Mouse (Mus musculus) cerebellum, postnatal 36 days (tissue): Measurements from ENCODE around the gene Hlx.

Source experiments
- DNase-seq, 2 experiments: peaks; one replicate each; pipeline ENCODE4 v3.0.0; 2021 to 2022; ENCODE audit warnings: mixed read lengths in 2 of 2

Gene Hlx

DNA sequence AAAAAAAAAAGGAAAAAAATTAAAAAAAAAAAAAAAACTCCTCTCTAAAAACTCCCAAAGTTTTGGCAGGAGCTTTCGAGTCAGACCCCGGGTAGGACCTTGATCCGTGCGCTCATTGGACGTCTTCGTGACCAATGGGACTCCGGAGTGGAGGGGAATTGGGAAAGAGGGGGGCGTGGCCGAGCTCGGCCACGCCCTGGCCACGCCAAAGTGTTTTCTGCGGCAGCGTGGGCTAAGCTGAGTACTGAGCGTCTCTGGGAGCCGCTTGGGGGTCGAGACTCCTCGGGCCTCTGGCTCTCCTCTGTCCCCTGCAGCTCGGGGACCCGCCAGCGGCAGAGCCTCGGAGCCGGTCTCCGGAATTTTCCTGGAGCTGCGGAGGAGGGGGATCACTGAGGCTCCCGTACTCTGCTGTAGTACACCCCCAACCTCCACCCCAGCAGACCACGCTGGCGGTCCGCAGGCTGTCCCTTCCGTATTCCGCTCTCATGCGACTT lies at the start of gene Hlx:
Gene Hlx (minus strand): TSS at position 64 of the 494 bp plus-strand sequence.
- DNase-seq = no peak

DNA sequence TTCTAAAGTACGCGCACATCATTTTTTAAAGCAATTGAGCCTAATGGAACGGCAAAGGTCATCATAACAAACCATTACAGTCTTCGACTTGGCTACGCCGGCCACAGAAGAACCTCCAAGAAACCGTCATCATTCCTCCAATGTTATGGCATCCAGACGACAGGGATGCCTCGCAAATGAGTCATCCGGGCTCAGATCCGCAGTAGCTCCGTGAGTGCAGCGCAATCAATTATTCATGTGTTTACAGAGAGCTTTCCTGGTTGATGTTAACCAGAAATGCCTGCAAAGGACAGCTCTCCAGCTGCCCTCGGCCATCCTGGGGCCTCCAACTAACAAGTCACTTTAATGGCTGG lies 49.7 kb upstream of the Hlx start:
- no peak for DNase-seq

DNA sequence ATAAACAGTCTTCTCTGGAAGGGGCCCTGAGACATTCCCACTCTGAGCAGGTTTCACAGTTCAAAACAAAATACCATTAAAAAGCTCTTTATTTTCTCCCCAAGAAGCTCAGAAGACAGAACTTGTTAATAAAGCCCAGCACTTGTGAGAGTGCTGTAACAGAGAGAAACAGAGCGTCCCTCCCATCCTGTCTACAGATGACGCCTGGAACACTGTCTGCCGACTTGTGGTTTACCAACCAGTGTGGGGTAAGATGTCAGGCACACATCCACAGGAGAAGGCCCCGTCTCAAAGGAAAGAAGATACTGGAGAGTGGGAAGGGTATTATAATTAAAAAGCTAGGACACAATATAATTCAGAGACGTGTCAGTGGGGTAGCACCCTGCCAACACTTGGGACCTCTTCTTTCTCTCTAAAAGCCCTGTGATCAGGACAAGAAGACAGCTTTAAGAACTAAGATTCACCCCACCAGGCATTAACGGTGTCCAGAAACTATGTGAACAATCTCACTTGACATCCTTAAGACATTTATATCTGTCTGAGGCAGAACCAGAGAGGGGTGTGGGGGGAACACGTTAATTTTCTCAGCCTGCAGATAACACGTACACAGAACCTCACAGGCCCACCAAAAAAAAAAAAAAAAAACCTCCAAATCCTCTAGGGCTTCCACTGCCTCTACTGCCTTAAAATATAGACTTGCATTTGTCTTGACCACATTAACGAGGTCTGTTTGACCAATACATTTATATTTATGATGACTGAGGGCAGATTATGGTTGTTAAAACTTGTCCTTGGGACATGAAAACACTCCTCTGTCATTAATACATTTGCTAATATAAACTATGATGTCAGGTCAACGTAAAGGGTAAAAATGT lies 49.1 kb upstream of the Hlx start:
- DNase-seq = no peak

DNA sequence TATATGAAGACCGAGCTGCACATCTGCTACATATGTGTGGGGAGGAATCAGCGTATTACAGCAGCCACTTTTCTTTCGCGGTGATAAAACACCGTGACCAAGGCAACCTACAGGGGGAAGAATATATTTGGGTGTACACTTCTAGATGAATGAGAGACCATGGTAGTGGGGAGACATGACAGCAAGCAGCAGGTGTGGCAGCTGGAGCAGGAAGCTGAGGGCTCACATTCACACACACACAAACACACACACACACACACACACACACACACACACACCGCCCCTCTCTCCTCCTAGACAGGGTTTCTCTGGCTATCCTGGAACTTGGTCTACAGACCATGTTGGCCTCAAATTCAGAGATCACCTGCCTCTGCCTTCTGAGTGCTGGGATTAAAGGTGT lies 45.7 kb upstream of the Hlx start:
- DNase-seq = no peak

DNA sequence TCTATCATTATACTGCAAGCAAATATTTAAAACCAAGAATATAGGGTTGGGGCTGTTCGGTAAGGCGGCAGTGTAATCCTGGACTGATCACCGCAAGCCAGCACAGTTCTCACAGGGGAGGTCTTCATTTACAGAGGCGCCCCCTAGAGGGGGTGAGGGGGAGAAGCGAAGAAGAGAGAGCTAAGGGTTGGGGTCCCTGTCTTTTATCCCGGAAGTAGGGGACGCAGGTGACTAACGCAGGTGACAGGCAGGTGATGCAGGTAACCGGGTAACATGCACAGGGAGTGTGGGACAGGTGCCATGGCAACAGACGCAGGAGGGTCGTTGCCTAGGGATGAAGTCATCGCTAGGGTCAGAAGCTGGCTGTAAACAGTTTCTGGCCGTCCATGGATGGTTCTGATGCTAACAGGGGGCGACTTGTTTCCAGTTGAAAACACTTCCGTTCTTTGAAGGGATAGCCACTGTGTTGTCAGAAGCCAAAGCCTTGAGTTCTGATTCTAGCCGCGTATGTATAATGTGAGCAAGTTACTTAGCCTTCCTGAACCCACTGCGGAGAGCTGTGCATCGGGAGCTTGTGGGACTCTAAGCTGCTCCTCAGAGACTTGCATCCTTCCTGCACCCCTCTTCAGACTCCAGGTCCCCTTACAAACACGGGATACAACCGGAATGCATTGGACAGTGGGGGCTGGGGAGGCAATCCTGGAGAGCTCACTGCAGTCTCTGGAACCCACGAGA lies 44.8 kb upstream of the Hlx start:
- no peak for DNase-seq

DNA sequence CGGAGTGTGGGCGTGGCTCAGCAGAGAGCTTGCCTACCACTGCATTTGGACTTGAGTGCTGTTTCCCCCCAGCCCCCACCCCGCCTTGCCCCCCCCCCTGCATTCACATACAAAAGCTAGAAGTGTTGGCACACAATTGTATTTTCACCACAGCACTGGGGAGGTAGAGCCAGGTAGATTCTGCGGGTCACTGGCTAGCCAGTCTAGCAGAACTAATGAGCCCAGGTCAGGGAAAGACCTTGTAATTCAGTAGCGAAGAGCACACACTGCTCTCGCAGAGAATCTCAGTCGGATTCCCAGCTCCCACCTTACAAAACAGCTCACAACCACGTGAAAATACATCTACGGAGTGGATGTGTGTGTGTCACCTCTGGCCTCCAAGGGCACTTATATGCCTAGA lies 42.9 kb upstream of the Hlx start:
- no peak for DNase-seq

DNA sequence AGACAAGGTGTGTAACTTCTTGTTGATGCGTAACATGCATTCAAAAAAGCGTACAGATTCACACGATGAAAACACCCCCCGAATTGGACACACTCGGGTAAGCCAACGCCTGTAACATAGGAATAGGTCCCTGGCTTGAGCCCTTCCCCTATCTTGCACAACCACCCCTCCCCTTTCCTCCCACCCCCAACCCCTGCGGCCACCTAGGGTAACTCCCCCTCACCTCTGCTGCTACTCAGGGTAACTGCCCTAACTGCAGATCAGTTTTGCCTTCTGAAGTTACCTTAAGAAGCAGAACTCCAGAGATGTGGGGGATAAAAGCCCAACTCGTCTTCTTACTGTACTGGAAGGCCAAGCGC lies 39.5 kb upstream of the Hlx start:
- no peak for DNase-seq

DNA sequence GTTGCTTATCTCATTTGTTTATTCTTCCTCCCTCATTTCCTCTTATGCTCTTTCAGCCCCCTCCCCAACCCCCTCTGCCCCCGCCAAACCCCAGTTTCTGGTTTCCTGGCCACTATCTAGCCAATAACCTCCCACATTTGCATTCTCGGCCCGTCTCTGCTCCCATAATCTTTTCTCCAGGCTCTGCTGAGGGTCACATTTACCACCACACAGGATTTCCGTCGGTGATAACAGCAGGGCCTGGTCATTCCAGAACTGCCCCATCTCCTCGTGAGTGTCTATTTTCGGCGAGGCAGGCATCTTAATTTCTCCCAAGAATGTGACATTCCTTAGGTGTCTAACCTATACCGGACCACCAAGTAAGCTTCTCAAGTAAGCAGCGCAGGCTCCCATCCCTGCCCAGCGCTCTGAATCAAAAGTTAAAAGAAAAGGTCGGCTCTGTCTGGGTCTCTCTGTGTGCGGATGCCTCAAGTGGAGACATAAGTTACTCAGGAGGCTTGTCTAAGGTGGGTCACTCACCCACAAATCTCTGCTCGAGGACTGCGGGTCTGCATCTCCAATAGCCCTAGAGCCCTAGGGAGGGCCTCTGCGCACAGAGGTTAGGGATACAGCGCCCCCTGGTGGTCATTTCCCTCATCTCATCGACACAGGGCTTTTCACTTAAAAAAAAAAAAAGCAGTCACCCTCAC lies 38.9 kb upstream of the Hlx start:
- peak; percentile 67 to 70 for DNase-seq

DNA sequence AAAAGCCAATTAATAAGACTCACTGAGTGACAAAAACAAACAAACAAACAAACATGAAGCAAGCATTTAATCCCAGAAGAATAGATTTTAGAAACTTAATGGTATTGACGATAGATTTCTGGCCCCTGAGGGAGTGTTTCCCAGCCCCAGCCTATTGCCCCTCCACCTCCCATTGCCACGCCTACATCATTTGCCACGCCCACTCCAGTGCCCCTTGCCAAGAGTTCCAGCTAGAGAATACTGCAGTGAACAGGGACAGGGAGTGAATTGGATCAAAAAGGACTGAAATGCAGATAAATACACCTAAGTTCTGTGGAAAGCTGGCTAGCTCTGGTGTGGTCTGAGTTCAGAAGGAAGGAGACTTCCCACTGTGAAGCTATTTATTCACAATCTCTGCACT lies 31.4 kb upstream of the Hlx start:
- DNase-seq = no peak

DNA sequence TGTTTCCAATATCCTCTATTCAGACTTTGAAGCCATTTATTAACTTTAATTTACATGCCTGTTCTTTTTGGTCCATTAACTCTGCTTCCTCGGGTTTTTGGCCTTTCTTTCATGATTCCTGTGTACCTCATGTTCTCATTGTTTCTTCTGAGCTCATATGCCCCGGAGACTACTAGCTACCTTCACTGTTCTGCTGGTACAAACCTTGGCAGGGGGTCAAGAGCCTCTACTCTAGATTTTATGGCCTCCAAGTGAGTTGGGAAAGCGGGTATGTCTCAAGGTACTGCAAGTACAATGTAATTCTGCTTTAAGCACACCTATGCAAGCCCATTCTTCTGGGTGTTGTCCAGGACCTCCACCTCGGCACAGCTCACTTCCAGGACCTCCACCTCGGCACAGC lies 30.5 kb upstream of the Hlx start:
- DNase-seq = no peak

DNA sequence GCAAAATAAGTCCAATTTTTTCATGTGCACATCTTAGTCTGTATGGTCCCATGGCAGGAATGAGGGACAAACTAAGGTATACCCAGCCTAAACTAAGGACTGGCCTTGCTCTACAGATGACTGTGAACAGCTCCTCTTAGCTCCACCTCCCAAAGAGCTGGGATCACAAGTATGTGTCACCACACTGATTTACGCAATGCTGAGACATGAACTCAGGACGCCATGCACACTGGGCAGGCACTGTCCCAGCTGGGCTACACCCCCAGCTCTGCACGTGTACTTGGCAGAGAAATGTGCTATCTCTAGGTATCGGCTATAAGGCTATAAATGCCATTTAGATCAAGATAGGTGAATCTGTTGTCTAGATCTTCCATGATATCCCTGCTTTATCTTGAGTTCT lies 29.6 kb upstream of the Hlx start:
- DNase-seq = no peak

DNA sequence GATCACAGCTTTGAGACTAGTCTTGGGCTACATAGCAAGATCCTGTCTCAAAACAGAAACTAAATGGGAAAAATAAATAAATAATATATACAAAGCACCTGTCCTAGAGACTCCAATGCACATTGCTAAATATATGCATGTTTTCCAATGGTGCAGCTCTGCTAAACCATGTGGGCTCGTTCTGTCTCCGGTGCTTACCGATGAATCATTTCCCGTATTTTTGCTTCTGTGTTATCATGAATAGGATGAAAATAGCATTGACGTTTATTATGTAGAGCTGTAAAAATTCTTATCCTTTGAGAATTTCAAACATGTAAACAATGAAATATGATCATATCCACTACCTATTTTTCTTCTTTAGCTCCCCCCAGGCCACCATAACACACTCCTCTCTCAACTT lies 20.3 kb upstream of the Hlx start:
- no peak for DNase-seq

DNA sequence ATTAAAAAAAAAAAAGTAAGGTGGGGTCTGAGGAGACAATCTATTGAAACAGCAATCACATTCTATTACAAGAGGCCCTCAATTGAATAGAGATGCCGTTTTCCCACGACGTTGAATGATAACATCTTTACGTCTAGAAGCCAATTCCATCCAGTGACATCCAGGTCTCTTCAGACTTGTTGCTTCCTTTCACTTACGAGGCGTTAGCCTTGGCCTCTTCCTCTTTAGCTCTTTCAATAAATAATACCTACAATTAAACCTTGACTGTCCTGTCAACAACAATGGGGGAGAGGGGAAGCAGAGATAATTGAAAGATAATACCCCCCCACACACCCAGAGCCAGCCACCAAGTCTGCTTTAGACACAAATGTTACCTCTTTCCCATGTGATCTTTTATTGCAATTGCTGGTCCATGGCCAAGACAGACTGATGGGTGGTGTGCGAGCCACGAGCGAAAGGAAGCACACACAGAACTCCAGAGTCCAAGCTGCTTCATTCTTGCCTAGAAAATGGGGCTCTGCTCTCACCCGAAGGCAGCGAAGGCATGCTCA lies 17.8 kb upstream of the Hlx start:
- no peak for DNase-seq

DNA sequence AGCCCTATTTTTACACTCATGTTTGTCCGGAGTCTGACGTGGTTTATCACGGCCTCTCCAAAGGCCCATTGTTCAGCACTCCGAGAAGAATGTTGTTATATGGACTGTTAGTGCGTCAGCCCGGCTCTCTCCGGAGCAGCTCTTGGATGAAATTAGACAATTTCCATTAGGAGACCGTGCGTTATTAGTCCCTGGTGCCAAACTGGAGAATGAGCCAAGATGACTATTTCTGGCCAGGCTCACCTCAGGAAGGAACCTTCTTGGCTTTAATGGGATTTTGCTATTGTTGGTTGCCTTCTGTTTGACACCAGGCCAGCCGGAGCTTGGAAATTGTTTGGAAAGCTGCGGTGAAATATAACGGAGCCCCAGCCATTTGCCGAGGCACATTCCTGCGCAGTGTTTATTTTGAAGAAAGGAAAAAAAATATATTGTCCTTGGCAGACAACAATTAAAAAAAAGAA lies 16.3 kb upstream of the Hlx start:
- peak; percentile 53 to 56 for DNase-seq

DNA sequence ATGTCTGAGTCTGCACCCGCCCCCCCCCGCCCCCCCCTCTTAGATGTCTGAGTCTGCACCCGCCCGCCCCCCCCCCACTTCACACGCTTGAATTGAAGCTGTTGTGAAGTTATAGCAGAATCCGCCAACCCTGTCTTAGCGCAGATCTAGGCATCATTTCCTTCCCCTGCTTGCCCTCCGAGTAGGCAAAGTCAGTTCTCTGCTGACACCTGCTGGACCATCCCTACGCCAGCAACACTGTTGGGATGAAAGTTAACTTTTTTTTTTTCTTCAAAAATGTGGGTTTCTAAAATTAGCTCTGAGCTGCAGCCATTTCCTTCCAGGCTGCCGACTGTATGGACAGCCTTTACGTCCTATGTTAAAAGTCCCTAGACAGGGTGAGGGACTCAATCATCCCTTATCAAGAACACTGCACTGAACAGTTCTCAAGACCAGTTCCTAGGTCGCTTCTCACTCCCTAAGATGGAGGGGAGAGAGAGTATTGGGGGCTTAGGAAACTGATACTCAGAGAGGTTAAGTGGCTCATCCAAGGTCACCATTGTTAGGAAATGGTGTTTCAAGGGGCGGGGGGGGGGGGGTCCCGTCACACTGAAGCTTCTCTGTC lies 5.6 kb upstream of the Hlx start:
- peak; percentile 21 to 37 for DNase-seq

DNA sequence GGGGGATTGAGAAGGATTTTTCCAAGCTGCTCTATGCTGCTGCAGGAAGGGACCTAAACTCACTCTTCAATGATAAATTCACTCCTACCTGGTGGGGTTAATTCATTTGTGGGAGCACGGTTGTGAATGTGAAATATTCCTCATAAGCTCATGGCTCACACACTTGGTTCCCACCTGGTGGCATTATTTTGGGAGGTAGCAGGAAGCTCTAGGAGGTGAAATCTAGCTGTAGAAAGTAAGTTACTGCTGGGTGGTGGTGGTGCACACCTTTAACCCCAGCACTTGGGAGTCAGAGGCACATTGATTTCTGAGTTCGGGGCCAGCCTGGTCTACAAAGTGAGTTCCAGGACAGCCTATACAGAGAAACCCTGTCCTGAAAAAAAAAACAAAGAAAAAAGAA lies 4.8 kb upstream of the Hlx start:
- no peak for DNase-seq

DNA sequence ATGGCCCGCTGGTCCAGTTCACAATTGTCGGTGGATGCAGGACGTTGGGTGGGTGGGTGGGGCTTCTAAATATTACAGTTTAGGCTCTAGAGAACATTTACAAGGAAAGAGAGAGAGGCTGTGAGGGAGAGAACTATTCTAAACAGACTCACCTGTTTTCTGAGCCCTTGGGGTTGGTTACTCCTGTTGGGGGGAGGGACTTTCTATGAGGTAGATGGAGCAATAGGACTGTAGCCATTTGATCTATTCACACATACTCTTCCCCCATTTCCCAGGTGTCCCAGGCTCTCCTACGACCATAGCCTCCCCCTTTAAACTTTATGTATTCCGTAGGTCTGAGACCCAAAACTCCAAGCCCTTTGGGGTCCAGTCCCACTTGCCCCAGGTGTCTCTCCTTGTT lies 3.8 kb upstream of the Hlx start:
- no peak for DNase-seq

DNA sequence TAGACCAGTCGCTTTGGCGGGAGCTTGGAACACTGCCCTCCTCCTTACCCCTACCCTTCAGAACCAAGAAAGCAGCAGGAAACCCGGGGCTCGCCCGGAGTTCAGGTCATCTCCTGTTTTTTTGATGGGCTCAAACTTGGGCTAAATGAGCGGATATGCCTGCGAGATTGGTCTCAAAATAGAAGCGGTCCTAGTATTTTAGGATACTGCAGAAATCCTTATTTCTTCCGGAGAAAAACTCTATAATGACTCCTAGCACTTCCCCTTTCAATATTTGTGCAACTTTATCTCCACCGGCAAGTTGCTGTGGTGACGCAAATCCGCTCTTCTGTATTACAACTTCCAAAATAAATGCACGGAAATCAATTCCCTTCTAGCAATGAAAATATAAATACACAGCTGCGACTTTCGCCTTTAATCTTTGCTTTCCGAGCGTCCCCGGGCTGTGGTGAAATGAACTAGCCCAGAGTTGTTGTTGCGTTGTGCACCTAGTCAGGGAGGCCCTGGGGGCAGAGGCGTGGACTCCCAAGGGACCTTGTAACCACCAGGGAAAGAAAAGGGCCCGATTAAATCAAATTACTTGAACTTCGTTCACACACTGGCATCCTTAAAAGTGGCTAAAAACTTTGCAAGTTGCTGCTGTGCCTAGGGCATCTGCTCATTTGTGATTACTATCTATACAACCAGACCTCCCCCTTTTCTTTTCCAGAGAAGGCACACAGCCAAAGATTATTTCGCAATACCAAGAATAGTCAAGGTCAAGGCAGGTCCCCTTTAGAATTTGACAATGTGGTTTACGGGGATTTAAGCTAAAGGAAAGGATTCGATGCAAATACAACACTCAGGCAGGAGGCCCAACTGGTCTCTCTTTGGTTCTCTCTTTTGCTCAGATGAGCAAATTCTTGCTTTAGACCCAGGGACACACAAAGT lies 2.8 kb upstream of the Hlx start:
- DNase-seq = no peak

DNA sequence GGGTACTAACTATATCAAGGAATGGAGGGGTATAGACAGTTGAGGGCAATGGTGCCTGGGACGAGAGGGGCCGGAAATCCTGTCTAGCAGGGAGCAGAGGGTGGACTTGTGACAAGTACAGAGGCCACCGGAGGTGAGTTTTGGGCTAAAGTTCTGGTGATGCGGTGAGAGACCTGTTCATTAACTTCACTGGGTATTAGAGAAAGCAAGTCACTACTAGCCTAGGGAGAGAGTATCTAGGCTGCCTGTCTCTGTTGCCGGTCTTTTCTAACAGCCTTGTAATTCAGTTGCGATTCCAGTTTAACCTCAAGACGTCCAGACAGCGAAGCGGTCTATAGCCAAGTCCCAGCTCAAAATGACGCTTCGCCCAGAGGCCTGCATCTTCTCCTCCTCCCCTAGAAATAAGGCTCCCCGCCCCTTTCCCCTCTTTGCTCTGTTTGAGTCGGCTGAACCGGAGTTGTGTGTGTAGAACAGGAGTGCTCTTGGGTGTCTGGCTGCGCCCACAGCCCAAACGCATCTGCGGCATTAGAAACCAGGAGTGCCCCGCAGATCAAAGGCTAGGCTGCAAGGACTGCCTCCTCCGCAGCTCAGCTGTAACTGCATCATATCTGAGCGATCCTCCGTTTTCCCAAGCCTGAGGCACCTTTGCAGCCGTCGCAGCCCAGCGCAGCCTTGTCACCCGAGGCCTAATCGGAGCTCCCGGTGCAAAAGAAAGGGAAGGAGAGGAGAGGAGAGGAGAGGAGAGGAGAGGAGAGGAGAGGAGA lies 1.8 kb upstream of the Hlx start:
- peak in 1 of 2 experiments; percentile 18 for DNase-seq

DNA sequence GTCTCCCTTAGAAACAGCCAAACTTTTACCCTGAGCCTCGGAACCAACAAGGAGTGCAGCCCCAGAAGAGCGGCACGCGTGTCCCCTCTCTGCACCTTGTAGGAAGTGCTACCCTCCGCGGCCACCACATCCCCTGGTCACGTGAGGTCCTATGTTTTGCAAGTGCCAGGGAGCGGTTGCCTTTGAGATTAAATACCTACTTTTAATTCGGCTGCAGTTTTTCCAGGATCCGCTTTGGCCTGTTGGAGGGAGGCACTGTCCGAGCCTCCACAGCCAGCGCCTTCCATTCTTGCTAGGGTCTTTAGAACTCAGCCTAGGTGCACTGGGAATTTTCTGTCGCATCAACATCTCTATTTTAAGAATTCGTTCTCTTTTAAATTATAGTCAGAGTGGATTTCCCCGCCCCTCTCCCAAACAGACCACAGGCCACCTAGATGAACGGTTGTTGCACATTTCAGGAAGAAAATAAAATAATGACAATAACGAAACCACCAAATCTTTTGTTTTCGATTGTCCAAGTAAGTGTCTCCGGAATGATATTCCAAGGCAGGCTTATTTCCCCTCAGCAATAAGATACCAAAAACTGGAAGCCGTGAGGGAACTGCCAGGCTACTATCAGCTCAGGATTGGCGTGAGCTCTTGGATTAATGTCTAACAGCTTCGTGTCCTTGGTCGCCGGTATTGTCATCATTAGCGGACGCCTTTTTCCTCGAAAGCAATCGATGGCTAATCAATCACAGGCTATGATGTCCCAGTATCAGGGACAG lies 1.1 kb upstream of the Hlx start:
- peak in 1 of 2 experiments; percentile 12 for DNase-seq
